Mouse (Mus musculus) limb, embryonic 13.5 days (tissue): Measurements from ENCODE around the gene Arap1. TPM values are rescaled to one million over a fixed set of nuclear protein-coding genes. Genes with fewer than 3 reads are reported as not detected.
A peak's percentile ranks its signal among the peaks of the same experiment; 100 is the strongest.

Source experiments
- ATAC-seq: fragments of 200-750 bp; cut with Nextera tagmentation; 2 replicates; pipeline ENCODE4 v1.8.0; 2017; ENCODE audit warnings: low read depth, moderate number of reproducible peaks, moderate TSS enrichment; ENCODE audit not compliant: low FRiP score
- H3K27ac ChIP-seq: fragments of 300-500 bp; sonication (generic); 2 replicates; pipeline ENCODE4 v1.5.1; 2015; ENCODE audit warnings: inconsistent platforms, mild to moderate bottlenecking, moderate library complexity
- H3K27me3 ChIP-seq: fragments of 300-500 bp; sonication (generic); 2 replicates; pipeline ENCODE4 v1.6.1; 2015; ENCODE audit warnings: mild to moderate bottlenecking, inconsistent platforms
- H3K36me3 ChIP-seq: fragments of 300-500 bp; sonication (generic); 2 replicates; pipeline ENCODE4 v1.6.1; 2015; ENCODE audit warnings: inconsistent platforms, mild to moderate bottlenecking, moderate library complexity
- H3K4me1 ChIP-seq: fragments of 300-500 bp; sonication (generic); 2 replicates; pipeline ENCODE4 v1.6.1; 2015; ENCODE audit warnings: inconsistent platforms
- H3K4me2 ChIP-seq: fragments of 300-500 bp; sonication (generic); replicated peaks from 2 replicates; pipeline ENCODE4 v1.6.1; 2015; ENCODE audit warnings: inconsistent platforms, mild to moderate bottlenecking, moderate library complexity
- H3K4me3 ChIP-seq: fragments of 300-500 bp; sonication (generic); 2 replicates; pipeline ENCODE4 v1.5.1; 2015; ENCODE audit warnings: moderate library complexity, mild to moderate bottlenecking, inconsistent platforms
- H3K9ac ChIP-seq: fragments of 300-500 bp; sonication (generic); 2 replicates; pipeline ENCODE4 v1.6.1; 2015; ENCODE audit warnings: mild to moderate bottlenecking, inconsistent platforms
- H3K9me3 ChIP-seq: fragments of 300-500 bp; sonication (generic); 2 replicates; pipeline ENCODE4 v1.6.1; 2016; ENCODE audit warnings: inconsistent platforms
- WGBS: fragments of 180-500 bp; shearing (Covaris S2); methylation state at CpG from one replicate; pipeline ENCODE4 v1.1.7; 2015; 5-methylcytosine and 5-hydroxymethylcytosine counted together
- polyA plus RNA-seq: library from polyadenylated mRNA; unstranded; fragments of >200 nt; fragmentation: Nextera tagmentation; extraction: Ambion mirVana; gene quantifications from 2 replicates; pipeline ENCODE4 v1.2.1, GENCODE M21; 2015

Arap1 gene
- polyA plus RNA-seq, 1 experiment from 2014 or later = 45.6 TPM

GRCm38 (mm10) chr7:101316591-101317001 is 31.3 kb upstream of the Arap1 start:
- Histone ChIP-seq H3K9me3 (no peaks in the 10 kb centered on the region), H3K36me3 (no peaks in the 10 kb centered on the region)
- WGBS = 66% methylated on average over 6 of the region's 6 CpGs

GRCm38 (mm10) chr7:101317014-101317413 is 30.9 kb upstream of the Arap1 start, which contains the start of gene Stard10:
Stard10 (plus strand) TSS chr7:101317086.
- WGBS = 79% methylated on average over 3 of the region's 3 CpGs
- Histone ChIP-seq H3K9ac (no peak within 1 kb of the TSS), H3K4me3 (no peak within 1 kb of the TSS), H3K4me2 (no peak within 1 kb of the TSS), H3K9me3 (no peaks in the 10 kb centered on the region), H3K36me3 (no peaks in the 10 kb centered on the region), H3K4me1 (peaks cover 13% of the 10 kb centered on the region), H3K27me3 (peaks cover 23% of the 10 kb centered on the region), H3K27ac (no peak within 1 kb of the TSS)
- no peak for ATAC-seq

More at GRCm38 (mm10) chr7:101316591-101317001, 31.3 kb upstream of the Arap1 start:
- Histone ChIP-seq H3K27me3 (peaks cover 19% of the 10 kb centered on the region; the same call in 1 of the 2 replicates), H3K9ac (no peak overlapping the region), H3K4me2 (no peak overlapping the region), H3K4me1 (peaks cover 9% of the 10 kb centered on the region), H3K27ac (no peak overlapping the region), H3K4me3 (no peak overlapping the region)
- ATAC-seq = no peak

- peaks cover 28% of the 10 kb centered on the region for H3K27me3 ChIP-seq
These were observed 29.0 kb upstream of the Arap1 start for GRCm38 (mm10) chr7:101318848-101319247.

GRCm38 (mm10) chr7:101319796-101320195 is 28.1 kb upstream of the Arap1 start:
- H3K4me1 ChIP-seq = peaks cover 24% of the 10 kb centered on the region
- peaks cover under 1% of the 10 kb centered on the region; the same call in 1 of the 2 replicates for H3K36me3 ChIP-seq
- no peak for ATAC-seq
- H3K9me3 ChIP-seq = no peaks in the 10 kb centered on the region
- peaks cover 28% of the 10 kb centered on the region for H3K27me3 ChIP-seq
- WGBS = 75% methylated on average over 1 of the region's 1 CpGs
- no peak overlapping the region for H3K4me3 ChIP-seq
- H3K9ac ChIP-seq = no peak overlapping the region
- H3K27ac ChIP-seq = no peak overlapping the region
- H3K4me2 ChIP-seq = no peak overlapping the region

More at GRCm38 (mm10) chr7:101318848-101319247, 29.0 kb upstream of the Arap1 start:
- peaks cover 24% of the 10 kb centered on the region for H3K4me1 ChIP-seq
- ATAC-seq = no peak
- no peaks in the 10 kb centered on the region for H3K36me3 ChIP-seq
- no peak overlapping the region for H3K9ac ChIP-seq
- WGBS = 61% methylated on average over 4 of the region's 4 CpGs
- no peak overlapping the region for H3K4me3 ChIP-seq
- H3K27ac ChIP-seq = no peak overlapping the region
- H3K4me2 ChIP-seq = no peak overlapping the region
- H3K9me3 ChIP-seq = no peaks in the 10 kb centered on the region

GRCm38 (mm10) chr7:101320399-101321217 is 27.3 kb upstream of the Arap1 start:
- peak; percentile 74 for ATAC-seq
- Histone ChIP-seq H3K9ac (peak overlapping the region; percentile 82), H3K27ac (no peak overlapping the region), H3K27me3 (peaks cover 28% of the 10 kb centered on the region), H3K9me3 (no peaks in the 10 kb centered on the region), H3K4me3 (peak overlapping the region; percentile 75), H3K4me2 (peak overlapping the region; percentile 97), H3K36me3 (peaks cover 8% of the 10 kb centered on the region; the same call in 1 of the 2 replicates), H3K4me1 (peaks cover 24% of the 10 kb centered on the region)
- WGBS = 5% methylated on average over 29 of the region's 37 CpGs

- Histone ChIP-seq H3K36me3 (peaks cover 8% of the 10 kb centered on the region; the same call in 1 of the 2 replicates), H3K9me3 (no peaks in the 10 kb centered on the region), H3K9ac (peak overlapping the region; percentile 82), H3K27ac (no peak overlapping the region), H3K4me3 (peak overlapping the region; percentile 75), H3K4me2 (peak overlapping the region; percentile 97), H3K4me1 (peaks cover 24% of the 10 kb centered on the region), H3K27me3 (peaks cover 28% of the 10 kb centered on the region)
- peak; percentile 73 for ATAC-seq
- 2% methylated on average over 40 of the region's 61 CpGs for WGBS
These were observed 26.5 kb upstream of the Arap1 start for GRCm38 (mm10) chr7:101321218-101321827.

GRCm38 (mm10) chr7:101323141-101323594 is 24.7 kb upstream of the Arap1 start:
- Histone ChIP-seq H3K36me3 (peaks cover 8% of the 10 kb centered on the region; the same call in 1 of the 2 replicates), H3K4me2 (peak overlapping the region; percentile 97)
- no peak for ATAC-seq

GRCm38 (mm10) chr7:101324142-101324962 is 23.5 kb upstream of the Arap1 start:
- Histone ChIP-seq H3K4me1 (peaks cover 44% of the 10 kb centered on the region), H3K27me3 (peaks cover 21% of the 10 kb centered on the region), H3K36me3 (peaks cover 8% of the 10 kb centered on the region; the same call in 1 of the 2 replicates), H3K4me3 (no peak overlapping the region), H3K9ac (no peak overlapping the region), H3K27ac (no peak overlapping the region), H3K4me2 (no peak overlapping the region), H3K9me3 (no peaks in the 10 kb centered on the region)
- WGBS = 57% methylated on average over 6 of the region's 6 CpGs
- no peak for ATAC-seq

More at GRCm38 (mm10) chr7:101323141-101323594, 24.7 kb upstream of the Arap1 start:
- no peaks in the 10 kb centered on the region for H3K9me3 ChIP-seq
- peaks cover 35% of the 10 kb centered on the region for H3K4me1 ChIP-seq
- no peak overlapping the region for H3K9ac ChIP-seq
- H3K27me3 ChIP-seq = peaks cover 28% of the 10 kb centered on the region
- no peak overlapping the region for H3K27ac ChIP-seq
- H3K4me3 ChIP-seq = no peak overlapping the region
- 62% methylated on average over 4 of the region's 4 CpGs for WGBS

- 82% methylated on average over 5 of the region's 5 CpGs for WGBS
- no peak overlapping the region for H3K9ac ChIP-seq
- peaks cover 53% of the 10 kb centered on the region for H3K4me1 ChIP-seq
- H3K36me3 ChIP-seq = peaks cover 8% of the 10 kb centered on the region; the same call in 1 of the 2 replicates
- no peak overlapping the region for H3K4me3 ChIP-seq
- no peak overlapping the region for H3K27ac ChIP-seq
- no peak for ATAC-seq
- no peaks in the 10 kb centered on the region for H3K9me3 ChIP-seq
- H3K4me2 ChIP-seq = no peak overlapping the region
- H3K27me3 ChIP-seq = peaks cover 11% of the 10 kb centered on the region
These were observed 21.9 kb upstream of the Arap1 start for GRCm38 (mm10) chr7:101326006-101326405.

GRCm38 (mm10) chr7:101327263-101327662 is 20.6 kb upstream of the Arap1 start:
- Histone ChIP-seq H3K9ac (0 out of 2 replicates have a peak overlapping the region, but pooled peaks have one; percentile 35), H3K9me3 (no peaks in the 10 kb centered on the region), H3K4me3 (no peak overlapping the region), H3K27me3 (peaks cover 2% of the 10 kb centered on the region), H3K36me3 (peaks cover 8% of the 10 kb centered on the region; the same call in 1 of the 2 replicates), H3K4me2 (no peak overlapping the region), H3K4me1 (peaks cover 45% of the 10 kb centered on the region), H3K27ac (no peak overlapping the region)
- WGBS = 33% methylated on average over 5 of the region's 5 CpGs
- ATAC-seq = no peak

GRCm38 (mm10) chr7:101327786-101328185 is 20.1 kb upstream of the Arap1 start:
- Histone ChIP-seq H3K4me1 (peaks cover 40% of the 10 kb centered on the region), H3K4me3 (no peak overlapping the region), H3K9me3 (no peaks in the 10 kb centered on the region), H3K27ac (no peak overlapping the region), H3K36me3 (peaks cover 8% of the 10 kb centered on the region; the same call in 1 of the 2 replicates), H3K27me3 (no peaks in the 10 kb centered on the region), H3K4me2 (no peak overlapping the region), H3K9ac (no peak overlapping the region)
- WGBS = 86% methylated on average over 2 of the region's 2 CpGs
- ATAC-seq = no peak
